Mouse (Mus musculus): ENCODE data around the gene Ncbp2. TPM values are rescaled to one million over a fixed set of nuclear protein-coding genes. Genes with fewer than 3 reads are reported as not detected.
A peak's percentile ranks its signal among the peaks of the same experiment; 100 is the strongest.
"Not testable (repeated sequence)": the region's sequence is repeated elsewhere in the genome, so short reads cannot be mapped to it uniquely, and the experiment has no call there.

The Ncbp2 gene
- polyA plus RNA-seq, 1 experiment: 32.6 TPM

DNA sequence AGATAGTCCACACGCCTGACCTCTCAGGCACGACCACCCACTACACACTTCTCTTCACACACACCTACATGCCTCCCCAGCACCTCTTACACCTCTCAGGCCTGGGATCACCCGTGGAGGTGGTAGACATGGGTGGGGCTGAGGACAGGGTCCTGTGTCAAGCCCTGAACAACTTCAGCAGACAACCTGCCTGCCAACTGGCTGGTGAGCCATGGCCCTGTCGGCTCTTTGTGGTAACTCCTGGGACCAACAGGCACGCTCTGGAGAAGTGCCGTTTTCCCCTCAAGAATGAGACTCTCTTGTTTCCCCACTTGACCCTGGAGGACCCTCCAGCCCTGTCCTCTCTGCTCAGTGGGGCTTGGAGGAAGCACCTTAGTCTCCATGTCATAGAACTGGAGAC, 2.9 kb upstream of the Ncbp2 start:
- no peak overlapping the region for H3K27ac ChIP-seq (ENCODE audit: control insufficient read depth, insufficient read depth, low read depth, low read length)
- H3K27me3 ChIP-seq (ENCODE audit: control insufficient read depth, insufficient read depth, low read length): no peaks in the 10 kb centered on the region
- H3K4me1 ChIP-seq (ENCODE audit: control insufficient read depth, insufficient read depth, low read length): no peaks in the 10 kb centered on the region; the same call in 1 of the 2 replicates
- no peaks in the 10 kb centered on the region for H3K36me3 ChIP-seq (ENCODE audit: control insufficient read depth, insufficient read depth, low read length)
- H3K4me3 ChIP-seq (ENCODE audit: control insufficient read depth, low read depth, low read length): no peak overlapping the region
- TF ChIP-seq CTCF (IDR thresholded peaks at IDR 0.05; ENCODE audit: control insufficient read depth, insufficient read depth, insufficient replicate concordance, low read depth, low read length) (no peak), POLR2A (IDR thresholded peaks at IDR 0.05; ENCODE audit: control insufficient read depth, low read depth, low read length) (no peak)

DNA sequence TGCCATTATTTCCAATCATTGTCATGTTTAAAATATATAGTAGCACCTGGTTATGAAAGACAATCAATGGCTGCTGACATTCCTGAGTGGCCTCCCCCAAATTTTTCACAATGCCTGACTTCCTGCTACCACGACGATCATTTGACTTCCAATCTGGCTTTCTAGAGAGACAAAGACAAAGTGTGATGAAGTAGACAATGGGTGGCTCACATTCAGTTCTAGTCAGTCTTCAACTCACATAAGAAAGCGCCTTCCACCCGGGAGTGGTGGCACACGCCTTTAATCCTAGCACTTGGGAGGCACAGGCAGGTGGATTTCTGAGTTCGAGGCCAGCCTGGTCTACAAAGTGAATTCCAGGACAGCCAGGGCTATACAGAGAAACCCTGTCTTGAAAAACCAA, 2.3 kb upstream of the Ncbp2 start:
- not testable (repeated sequence) for H3K4me1 ChIP-seq (ENCODE audit: control insufficient read depth, insufficient read depth, low read length); H3K36me3 ChIP-seq (ENCODE audit: control insufficient read depth, insufficient read depth, low read length); H3K27ac ChIP-seq (ENCODE audit: control insufficient read depth, insufficient read depth, low read depth, low read length); H3K27me3 ChIP-seq (ENCODE audit: control insufficient read depth, insufficient read depth, low read length); H3K4me3 ChIP-seq (ENCODE audit: control insufficient read depth, low read depth, low read length)

DNA sequence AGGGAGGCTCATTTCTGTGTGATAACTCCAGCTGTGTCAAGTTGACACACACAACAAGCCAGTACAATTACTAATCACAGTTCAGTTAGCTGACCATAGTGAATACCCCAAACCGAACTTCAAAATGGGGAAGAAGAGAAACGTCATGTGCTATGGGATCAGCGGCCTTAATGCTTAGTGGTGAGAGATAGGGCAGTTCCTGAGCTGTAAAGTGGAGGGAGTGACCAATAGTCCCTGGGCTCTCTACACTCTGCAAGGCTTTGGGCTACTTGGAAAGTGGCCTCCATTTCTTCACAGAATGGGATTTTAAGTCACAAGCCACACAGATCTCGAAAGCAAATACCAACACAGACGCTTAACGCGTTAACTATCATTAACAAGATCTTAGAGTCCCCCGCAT, 980 bp upstream of the Ncbp2 start:
- Histone ChIP-seq H3K27me3 (ENCODE audit: control insufficient read depth, insufficient read depth, low read length) (no peaks in the 10 kb centered on the region), H3K4me3 (ENCODE audit: control insufficient read depth, low read depth, low read length) (peak overlapping the region; percentile 99; the same call in 1 of the 2 replicates), H3K36me3 (ENCODE audit: control insufficient read depth, insufficient read depth, low read length) (no peaks in the 10 kb centered on the region), H3K4me1 (ENCODE audit: control insufficient read depth, insufficient read depth, low read length) (no peaks in the 10 kb centered on the region; the same call in 1 of the 2 replicates), H3K27ac (ENCODE audit: control insufficient read depth, insufficient read depth, low read depth, low read length) (no peak overlapping the region)
- TF ChIP-seq POLR2A (IDR thresholded peaks at IDR 0.05; ENCODE audit: control insufficient read depth, low read depth, low read length): no peak
- no peak for TF ChIP-seq CTCF (IDR thresholded peaks at IDR 0.05; ENCODE audit: control insufficient read depth, insufficient read depth, insufficient replicate concordance, low read depth, low read length)

DNA sequence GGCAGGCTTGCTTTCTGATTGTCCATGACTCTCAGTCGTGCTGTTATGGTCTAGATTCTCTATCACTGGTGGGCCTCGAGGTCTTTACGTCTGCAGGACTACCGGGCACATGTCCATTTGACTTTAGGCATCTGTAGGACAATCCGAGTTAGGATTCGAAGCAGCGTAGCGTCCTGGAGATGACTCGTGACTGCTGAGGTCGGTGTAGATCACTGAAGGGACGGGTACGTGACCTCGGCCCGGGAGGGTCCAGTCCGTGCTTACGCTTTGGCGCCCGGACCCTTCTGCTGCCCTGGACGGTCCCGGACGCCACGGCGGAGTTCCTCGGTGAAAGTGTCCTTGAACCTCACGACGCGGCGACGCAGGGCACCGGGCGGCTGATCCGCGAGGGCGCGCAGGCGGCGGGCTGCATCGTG, 404 bp upstream of the Ncbp2 start:
- TF ChIP-seq CTCF (IDR thresholded peaks at IDR 0.05; ENCODE audit: control insufficient read depth, insufficient read depth, insufficient replicate concordance, low read depth, low read length) (no peak), POLR2A (IDR thresholded peaks at IDR 0.05; ENCODE audit: control insufficient read depth, low read depth, low read length) (no peak)
- H3K4me1 ChIP-seq (ENCODE audit: control insufficient read depth, insufficient read depth, low read length): no peaks in the 10 kb centered on the region; the same call in 1 of the 2 replicates
- H3K4me3 ChIP-seq (ENCODE audit: control insufficient read depth, low read depth, low read length): peak overlapping the region; percentile 99
- peak overlapping the region; percentile 67 for H3K27ac ChIP-seq (ENCODE audit: control insufficient read depth, insufficient read depth, low read depth, low read length)
- H3K36me3 ChIP-seq (ENCODE audit: control insufficient read depth, insufficient read depth, low read length): no peaks in the 10 kb centered on the region
- no peaks in the 10 kb centered on the region for H3K27me3 ChIP-seq (ENCODE audit: control insufficient read depth, insufficient read depth, low read length)

DNA sequence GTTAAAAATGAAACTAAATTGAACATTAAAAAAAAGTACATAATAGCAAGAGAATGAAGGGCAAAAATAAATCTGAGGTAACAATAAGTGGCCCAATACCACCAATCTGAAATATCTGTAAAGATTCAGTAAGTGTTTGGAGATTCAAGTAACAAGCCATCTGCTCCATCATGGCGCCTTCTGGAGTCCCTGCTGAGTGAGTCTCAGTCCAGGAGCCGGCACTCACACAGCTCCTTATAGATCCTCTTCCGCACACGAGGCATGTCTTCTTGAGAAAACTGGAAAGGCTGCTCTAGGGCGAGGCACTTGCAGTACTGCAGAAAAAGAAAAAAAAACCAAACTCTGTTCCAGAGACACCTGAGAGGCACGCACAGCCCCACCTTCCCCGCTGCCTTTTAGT, 14.9 kb downstream of the Ncbp2 start:
- no peak overlapping the region for H3K4me3 ChIP-seq (ENCODE audit: control insufficient read depth, low read depth, low read length)
- no peaks in the 10 kb centered on the region for H3K27me3 ChIP-seq (ENCODE audit: control insufficient read depth, insufficient read depth, low read length)
- no peak overlapping the region for H3K27ac ChIP-seq (ENCODE audit: control insufficient read depth, insufficient read depth, low read depth, low read length)
- H3K4me1 ChIP-seq (ENCODE audit: control insufficient read depth, insufficient read depth, low read length): no peaks in the 10 kb centered on the region
- TF ChIP-seq POLR2A (IDR thresholded peaks at IDR 0.05; ENCODE audit: control insufficient read depth, low read depth, low read length): no peak
- no peak for TF ChIP-seq CTCF (IDR thresholded peaks at IDR 0.05; ENCODE audit: control insufficient read depth, insufficient read depth, insufficient replicate concordance, low read depth, low read length)
- no peaks in the 10 kb centered on the region for H3K36me3 ChIP-seq (ENCODE audit: control insufficient read depth, insufficient read depth, low read length)

DNA sequence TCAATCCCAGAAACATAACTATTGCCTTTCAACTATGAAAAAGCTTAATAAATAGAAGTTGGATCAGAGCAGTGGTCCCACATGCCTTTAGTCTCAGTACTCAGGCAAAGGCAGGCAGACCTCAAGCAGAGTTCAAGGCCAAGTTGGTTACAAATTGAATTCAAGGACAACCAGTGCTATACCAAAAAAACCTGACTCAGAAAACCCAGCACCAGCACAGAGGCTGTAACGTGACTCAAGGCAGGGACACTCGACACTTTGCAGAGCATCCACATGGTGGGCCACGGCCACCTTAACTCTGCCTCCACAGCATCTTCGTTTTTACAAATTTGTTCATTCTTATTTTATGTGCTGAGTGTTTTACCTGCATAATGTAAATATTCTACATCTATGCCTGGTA, 26.9 kb downstream of the Ncbp2 start:
- H3K4me3 ChIP-seq (ENCODE audit: control insufficient read depth, low read depth, low read length): no peak overlapping the region
- H3K27ac ChIP-seq (ENCODE audit: control insufficient read depth, insufficient read depth, low read depth, low read length): no peak overlapping the region
- H3K36me3 ChIP-seq (ENCODE audit: control insufficient read depth, insufficient read depth, low read length): no peaks in the 10 kb centered on the region
- H3K4me1 ChIP-seq (ENCODE audit: control insufficient read depth, insufficient read depth, low read length): no peaks in the 10 kb centered on the region; the same call in 1 of the 2 replicates
- no peaks in the 10 kb centered on the region for H3K27me3 ChIP-seq (ENCODE audit: control insufficient read depth, insufficient read depth, low read length)
- no peak for TF ChIP-seq POLR2A (IDR thresholded peaks at IDR 0.05; ENCODE audit: control insufficient read depth, low read depth, low read length)
- no peak for TF ChIP-seq CTCF (IDR thresholded peaks at IDR 0.05; ENCODE audit: control insufficient read depth, insufficient read depth, insufficient replicate concordance, low read depth, low read length)

DNA sequence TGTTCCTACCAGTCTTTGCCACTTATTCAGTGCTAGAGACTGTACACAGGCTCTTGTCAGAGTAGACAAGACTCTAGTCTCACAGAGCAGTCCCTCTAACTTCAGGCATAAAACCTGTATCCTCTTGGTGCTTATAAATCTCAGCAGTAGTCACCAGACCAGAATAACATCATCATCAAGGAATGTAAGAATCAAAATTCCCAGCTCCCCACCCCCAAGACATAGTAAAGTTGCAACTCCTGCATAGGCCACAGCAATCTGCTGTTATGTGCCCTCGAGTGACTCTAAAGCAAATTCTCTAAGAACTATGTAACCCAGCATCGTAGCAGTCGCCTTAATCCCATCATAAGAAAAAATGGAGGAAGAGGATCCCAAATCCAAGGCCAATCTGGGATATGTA, 31.2 kb downstream of the Ncbp2 start:
- Histone ChIP-seq H3K4me1 (ENCODE audit: control insufficient read depth, insufficient read depth, low read length) (no peaks in the 10 kb centered on the region), H3K27ac (ENCODE audit: control insufficient read depth, insufficient read depth, low read depth, low read length) (no peak overlapping the region), H3K36me3 (ENCODE audit: control insufficient read depth, insufficient read depth, low read length) (no peaks in the 10 kb centered on the region), H3K27me3 (ENCODE audit: control insufficient read depth, insufficient read depth, low read length) (no peaks in the 10 kb centered on the region), H3K4me3 (ENCODE audit: control insufficient read depth, low read depth, low read length) (no peak overlapping the region)
- TF ChIP-seq POLR2A (IDR thresholded peaks at IDR 0.05; ENCODE audit: control insufficient read depth, low read depth, low read length): no peak
- TF ChIP-seq CTCF (IDR thresholded peaks at IDR 0.05; ENCODE audit: control insufficient read depth, insufficient read depth, insufficient replicate concordance, low read depth, low read length): no peak

DNA sequence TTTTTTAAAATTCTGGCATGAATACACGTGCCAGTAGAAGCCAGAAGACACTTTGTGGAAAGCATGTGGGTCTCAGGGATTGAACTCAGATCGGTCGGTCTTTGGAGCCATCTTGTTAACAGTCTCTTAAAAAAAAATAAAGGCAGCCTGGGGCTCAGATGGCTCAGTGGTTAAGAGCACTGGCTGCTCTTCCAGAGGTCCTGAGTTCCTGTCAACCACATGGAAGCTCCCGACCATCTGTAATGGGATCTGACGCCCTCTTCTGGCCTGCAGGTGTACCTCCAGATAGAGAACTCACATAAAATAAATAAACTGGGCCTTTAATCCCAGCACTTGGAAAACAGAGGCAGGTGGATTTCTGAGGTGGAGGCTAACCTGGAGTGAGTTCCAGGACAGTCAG, 32.6 kb downstream of the Ncbp2 start:
- no peak for TF ChIP-seq POLR2A (IDR thresholded peaks at IDR 0.05; ENCODE audit: control insufficient read depth, low read depth, low read length)
- no peak for TF ChIP-seq CTCF (IDR thresholded peaks at IDR 0.05; ENCODE audit: control insufficient read depth, insufficient read depth, insufficient replicate concordance, low read depth, low read length)
- H3K27me3 ChIP-seq (ENCODE audit: control insufficient read depth, insufficient read depth, low read length): no peaks in the 10 kb centered on the region
- H3K4me1 ChIP-seq (ENCODE audit: control insufficient read depth, insufficient read depth, low read length): no peaks in the 10 kb centered on the region
- H3K36me3 ChIP-seq (ENCODE audit: control insufficient read depth, insufficient read depth, low read length): no peaks in the 10 kb centered on the region
- H3K4me3 ChIP-seq (ENCODE audit: control insufficient read depth, low read depth, low read length): no peak overlapping the region
- H3K27ac ChIP-seq (ENCODE audit: control insufficient read depth, insufficient read depth, low read depth, low read length): no peak overlapping the region

All from testis, adult 2 months (tissue).